Mouse (Mus musculus) heart, embryonic 12.5 days (tissue): ENCODE measurements around the gene AC131692.1. TPM values are rescaled to one million over a fixed set of nuclear protein-coding genes. Genes with fewer than 3 reads are reported as not detected.

Source experiments
- ATAC-seq: fragments of 200-750 bp; cut with Nextera tagmentation; 2 replicates; pipeline ENCODE4 v1.8.0; 2017; ENCODE audit warnings: moderate TSS enrichment, moderate library complexity; ENCODE audit not compliant: insufficient number of reproducible peaks, low FRiP score
- H3K27ac ChIP-seq: fragments of 300-500 bp; sonication (generic); 2 replicates; pipeline ENCODE4 v1.5.1; 2016; ENCODE audit warnings: mild to moderate bottlenecking, moderate library complexity; ENCODE audit not compliant: poor library complexity, severe bottlenecking
- H3K27me3 ChIP-seq: fragments of 300-500 bp; sonication (generic); replicated peaks from 2 replicates; pipeline ENCODE4 v1.6.1; 2016; ENCODE audit warnings: mild to moderate bottlenecking, moderate library complexity
- H3K36me3 ChIP-seq: fragments of 300-500 bp; sonication (generic); 2 replicates; pipeline ENCODE4 v1.6.1; 2016; ENCODE audit warnings: mild to moderate bottlenecking, moderate library complexity
- H3K4me1 ChIP-seq: fragments of 300-500 bp; sonication (generic); replicated peaks from 2 replicates; pipeline ENCODE4 v1.6.1; 2016; ENCODE audit warnings: mild to moderate bottlenecking
- H3K4me2 ChIP-seq: fragments of 300-500 bp; sonication (generic); 2 replicates; pipeline ENCODE4 v1.6.1; 2016; ENCODE audit warnings: mild to moderate bottlenecking, moderate library complexity
- H3K4me3 ChIP-seq: fragments of 300-500 bp; sonication (generic); 2 replicates; pipeline ENCODE4 v1.5.1; 2016; ENCODE audit warnings: mild to moderate bottlenecking
- H3K9ac ChIP-seq: fragments of 300-500 bp; sonication (generic); 2 replicates; pipeline ENCODE4 v1.6.1; 2016; ENCODE audit warnings: mild to moderate bottlenecking, moderate library complexity
- H3K9me3 ChIP-seq: fragments of 300-500 bp; sonication (generic); replicated peaks from 2 replicates; pipeline ENCODE4 v1.6.1; 2016; ENCODE audit warnings: mild to moderate bottlenecking, moderate library complexity
- WGBS: fragments of 180-500 bp; shearing (Covaris S2); methylation state at CpG from one replicate; pipeline ENCODE4 v1.1.7; 2016; 5-methylcytosine and 5-hydroxymethylcytosine counted together
- polyA plus RNA-seq: library from polyadenylated mRNA; unstranded; fragments of >200 nt; fragmentation: Nextera tagmentation; extraction: Ambion mirVana; gene quantifications from 2 replicates; pipeline ENCODE4 v1.2.1, GENCODE M21; 2016

AC131692.1 gene
- polyA plus RNA-seq, result 0.27 TPM in 1 of 2 replicates, not detected in the other

DNA sequence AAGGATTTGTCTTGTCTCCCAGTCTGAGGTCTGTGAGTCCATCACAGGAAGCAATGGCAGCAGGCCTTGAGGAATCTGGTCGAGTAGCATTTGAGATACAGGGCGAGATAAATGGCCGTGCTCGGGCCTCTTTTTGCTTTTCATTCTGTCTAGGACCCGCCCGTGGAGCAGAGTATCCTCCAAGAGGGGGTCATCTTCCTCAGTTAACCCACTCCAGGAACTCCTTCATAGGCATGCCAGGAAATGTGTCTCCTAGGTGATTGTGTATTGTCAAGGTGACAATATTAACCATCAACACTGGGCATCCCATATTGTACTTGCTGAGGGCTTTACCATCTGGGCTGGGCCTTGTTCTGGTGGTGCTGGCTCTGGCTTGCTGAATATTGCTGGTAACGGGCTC lies at the start of gene AC131692.1:
Gene AC131692.1 (plus strand): TSS at position 301 of the 400 bp plus-strand sequence.
- ATAC-seq, result no peak
- Histone ChIP-seq H3K9ac (no peak within 1 kb of the TSS; the same call in 1 of the 2 replicates), H3K27me3 (no peaks in the 10 kb centered on the region), H3K9me3 (no peaks in the 10 kb centered on the region), H3K4me3 (no peak within 1 kb of the TSS), H3K27ac (no peak within 1 kb of the TSS), H3K4me1 (no peaks in the 10 kb centered on the region), H3K36me3 (peaks cover 66% of the 10 kb centered on the region), H3K4me2 (no peak within 1 kb of the TSS)
- WGBS, result 90% methylated on average over 7 of the region's 7 CpGs

DNA sequence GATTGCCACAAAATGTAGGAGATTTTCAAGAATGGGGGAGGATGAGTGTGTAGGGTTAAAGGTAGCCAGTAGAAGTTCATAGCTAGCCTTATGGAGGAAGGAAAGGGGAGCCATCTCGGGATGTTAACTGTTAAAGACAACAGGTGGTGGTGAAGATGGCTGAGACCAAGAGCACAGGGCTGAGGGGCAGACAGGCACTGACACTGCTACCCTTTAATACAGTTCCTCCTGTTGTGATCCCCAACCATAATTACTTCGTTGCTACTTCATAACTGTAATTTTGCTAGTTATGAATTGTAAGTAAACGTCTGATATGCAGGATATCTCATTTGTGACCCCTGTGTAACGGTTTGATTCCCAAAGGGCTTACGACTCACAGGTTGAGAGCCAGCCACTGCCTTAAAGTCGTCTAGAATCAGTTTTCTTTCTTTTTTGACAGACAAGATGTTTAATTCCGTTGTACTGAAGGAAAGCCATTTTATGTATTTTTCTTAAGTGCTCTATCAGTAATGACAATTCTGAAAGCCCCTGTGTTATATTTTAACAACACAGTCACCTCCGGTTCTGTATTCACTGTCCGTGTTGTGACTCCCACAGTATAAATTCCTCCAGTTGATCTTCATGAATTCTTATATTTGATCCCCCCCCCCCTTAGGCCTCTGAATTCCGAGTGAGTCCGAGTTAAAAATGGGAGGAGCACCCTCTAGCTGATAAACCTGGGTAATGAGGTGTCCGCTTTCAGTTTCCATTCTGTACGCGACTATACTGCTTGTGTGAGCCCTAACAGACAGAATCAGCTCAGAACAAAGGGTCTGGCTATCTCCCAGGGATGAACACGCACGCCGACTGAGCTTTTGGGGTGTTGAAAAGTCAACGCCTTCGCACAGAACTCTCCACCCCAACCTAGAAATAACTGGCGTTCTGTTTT lies 48.6 kb upstream of the AC131692.1 start:
- no peaks in the 10 kb centered on the region for H3K9me3 ChIP-seq
- WGBS, result 17% methylated on average over 20 of the region's 20 CpGs
- peak overlapping the region; percentile 93 for H3K4me2 ChIP-seq
- H3K4me1 ChIP-seq, result peaks cover 26% of the 10 kb centered on the region
- peak overlapping the region; percentile 74 for H3K9ac ChIP-seq
- peak; percentile 49; the same call in 1 of the 2 replicates for ATAC-seq
- H3K27ac ChIP-seq, result peak overlapping the region; percentile 98
- peak overlapping the region; percentile 97 for H3K4me3 ChIP-seq
- peaks cover 24% of the 10 kb centered on the region for H3K36me3 ChIP-seq
- no peaks in the 10 kb centered on the region for H3K27me3 ChIP-seq

DNA sequence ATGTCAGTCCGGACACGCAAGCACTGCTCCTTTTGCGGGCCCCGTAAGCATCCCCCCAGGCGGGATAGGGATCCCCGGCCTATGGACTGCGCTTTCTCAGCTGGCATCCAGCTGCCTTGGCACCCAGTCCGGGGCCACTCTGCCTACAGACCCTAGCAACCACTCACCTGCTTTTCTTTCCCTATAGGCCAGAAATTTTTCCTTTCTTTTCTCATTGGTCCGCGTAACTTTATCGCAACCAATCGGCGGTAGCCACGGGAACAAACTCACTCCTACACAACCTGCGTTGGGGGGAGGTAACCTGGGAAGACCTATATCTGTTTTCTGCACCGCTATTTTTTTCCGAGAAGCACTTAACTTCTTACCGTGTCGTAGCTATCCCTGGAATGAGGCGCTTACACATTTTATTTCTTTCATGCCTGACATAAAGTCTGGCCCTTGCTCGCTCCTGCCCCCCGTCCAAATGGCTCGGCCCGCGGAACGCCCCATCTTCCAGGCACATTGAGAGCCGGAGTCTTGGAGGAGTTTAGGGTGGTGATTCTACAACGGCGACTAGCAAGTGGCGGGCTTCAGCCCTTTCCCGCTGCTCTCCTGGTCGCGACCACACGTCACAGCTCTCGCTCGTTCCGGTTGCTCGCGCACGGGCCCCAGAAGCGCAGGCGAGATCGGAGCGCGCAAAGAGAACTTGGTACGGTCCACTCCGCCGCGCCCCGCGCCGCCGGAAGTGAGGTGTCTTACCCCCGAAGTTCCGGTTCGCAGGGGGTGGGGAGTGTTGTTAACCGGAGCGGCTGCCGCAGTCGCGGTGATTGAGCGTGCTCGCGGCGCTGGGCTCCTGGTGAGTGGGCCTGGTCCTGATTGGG lies 47.7 kb upstream of the AC131692.1 start, which contains the start of gene Syvn1:
Gene Syvn1 (plus strand): TSS at position 283 of the 860 bp plus-strand sequence.
- Histone ChIP-seq H3K36me3 (peaks cover 33% of the 10 kb centered on the region), H3K9ac (peak within 1 kb of the TSS; percentile 97), H3K4me3 (peak within 1 kb of the TSS; percentile 97), H3K27ac (peak within 1 kb of the TSS; percentile 98), H3K4me2 (peak within 1 kb of the TSS; percentile 93), H3K4me1 (peaks cover 26% of the 10 kb centered on the region), H3K9me3 (no peaks in the 10 kb centered on the region), H3K27me3 (no peaks in the 10 kb centered on the region)
- WGBS, result 0% methylated on average over 65 of the region's 65 CpGs
- peak; percentile 90 for ATAC-seq

DNA sequence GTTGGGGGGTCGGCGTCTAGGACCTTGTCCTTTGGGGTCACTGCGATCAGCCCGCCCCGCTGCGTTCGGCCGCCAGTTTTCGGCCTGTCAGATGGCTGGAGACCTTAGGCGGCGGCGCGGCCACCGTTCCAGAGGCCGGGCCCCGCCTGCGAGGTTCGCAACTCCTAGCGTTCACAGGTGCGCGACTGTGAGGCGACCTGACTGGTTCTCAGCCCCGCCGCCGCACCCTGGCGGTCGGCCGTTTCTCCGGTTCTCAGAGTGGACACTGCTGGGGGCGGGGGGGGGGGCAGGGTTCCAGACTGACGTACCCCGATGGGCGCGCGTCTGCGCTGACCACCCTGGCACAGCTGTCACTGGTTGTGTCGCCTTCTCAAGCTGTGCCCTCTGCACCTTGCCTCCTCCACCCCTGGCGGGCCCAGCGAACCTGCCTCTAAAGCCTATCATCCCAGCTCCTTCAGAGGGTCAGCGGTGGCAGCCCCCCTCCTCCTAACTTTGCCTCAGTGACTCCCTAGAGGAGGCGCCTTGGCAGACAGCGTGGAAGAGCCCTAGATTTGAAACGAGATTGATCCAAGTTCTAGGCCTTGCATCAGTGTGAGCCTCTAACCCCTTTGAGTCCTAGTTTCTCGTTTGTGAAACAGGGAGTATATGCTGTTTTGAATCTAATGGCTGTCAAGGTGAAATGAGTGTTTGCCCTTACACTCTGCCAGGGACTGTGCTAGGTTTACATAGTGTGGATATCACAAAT lies 46.9 kb upstream of the AC131692.1 start:
- Histone ChIP-seq H3K4me1 (peaks cover 26% of the 10 kb centered on the region), H3K4me3 (peak overlapping the region; percentile 97), H3K27ac (peak overlapping the region; percentile 98), H3K4me2 (peak overlapping the region; percentile 93), H3K36me3 (peaks cover 41% of the 10 kb centered on the region), H3K27me3 (no peaks in the 10 kb centered on the region), H3K9ac (peak overlapping the region; percentile 97), H3K9me3 (no peaks in the 10 kb centered on the region)
- ATAC-seq, result peak; percentile 31; the same call in 1 of the 2 replicates
- 2% methylated on average over 44 of the region's 44 CpGs for WGBS

DNA sequence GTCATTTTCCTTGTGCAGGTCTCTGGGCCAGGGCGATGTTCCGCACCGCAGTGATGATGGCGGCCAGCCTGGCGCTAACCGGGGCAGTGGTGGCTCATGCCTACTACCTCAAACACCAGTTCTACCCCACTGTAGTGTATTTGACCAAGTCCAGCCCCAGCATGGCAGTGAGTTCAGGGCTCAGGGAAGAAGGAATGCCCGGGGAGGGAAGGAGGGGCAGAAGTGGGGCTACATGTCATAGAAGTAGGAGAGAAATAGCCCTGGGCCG lies 46.4 kb upstream of the AC131692.1 start:
- Histone ChIP-seq H3K4me1 (peaks cover 26% of the 10 kb centered on the region), H3K4me2 (peak overlapping the region; percentile 93), H3K27me3 (no peaks in the 10 kb centered on the region), H3K36me3 (peaks cover 46% of the 10 kb centered on the region), H3K4me3 (peak overlapping the region; percentile 97), H3K9ac (peak overlapping the region; percentile 97), H3K27ac (no peak overlapping the region), H3K9me3 (no peaks in the 10 kb centered on the region)
- no peak for ATAC-seq
- 81% methylated on average over 8 of the region's 8 CpGs for WGBS

DNA sequence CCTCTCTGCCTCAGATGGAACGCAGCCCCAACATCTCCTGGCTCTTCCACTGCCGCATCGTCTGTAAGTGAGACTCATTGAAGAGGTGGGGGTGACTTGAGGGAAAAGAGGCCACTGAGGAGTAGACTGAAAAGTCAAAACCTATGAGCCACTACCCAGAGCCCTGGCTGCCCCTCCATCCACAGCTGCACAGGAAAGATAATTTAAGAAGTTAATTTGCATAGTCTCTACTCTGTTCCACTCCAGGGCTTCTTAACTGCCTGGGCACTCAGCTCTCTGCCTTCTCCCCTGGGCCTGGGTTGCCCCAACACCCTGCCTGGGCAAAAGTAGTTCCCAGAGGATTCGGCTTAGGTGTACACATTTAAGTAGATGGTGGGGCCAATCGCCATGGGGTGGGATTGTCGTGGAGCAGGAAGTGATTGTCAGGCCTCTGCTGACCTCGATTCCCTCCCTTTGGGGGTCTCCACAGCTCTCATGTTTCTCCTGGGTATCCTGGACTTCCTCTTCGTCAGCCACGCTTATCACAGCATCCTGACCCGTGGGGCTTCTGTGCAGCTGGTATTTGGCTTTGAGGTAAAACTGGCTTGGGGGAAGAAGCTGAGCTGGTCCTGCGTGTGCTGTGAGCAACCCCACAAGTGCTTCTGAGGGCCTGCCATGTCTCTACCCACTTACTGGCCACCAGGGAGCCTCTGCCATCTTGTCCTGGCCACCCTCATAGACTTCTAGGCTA lies 45.4 kb upstream of the AC131692.1 start:
- Histone ChIP-seq H3K27me3 (no peaks in the 10 kb centered on the region), H3K4me2 (peak overlapping the region; percentile 93; the same call in 1 of the 2 replicates), H3K9me3 (no peaks in the 10 kb centered on the region), H3K27ac (no peak overlapping the region), H3K9ac (no peak overlapping the region), H3K4me3 (no peak overlapping the region), H3K4me1 (peaks cover 26% of the 10 kb centered on the region), H3K36me3 (peaks cover 57% of the 10 kb centered on the region)
- WGBS, result 82% methylated on average over 11 of the region's 11 CpGs
- no peak for ATAC-seq

DNA sequence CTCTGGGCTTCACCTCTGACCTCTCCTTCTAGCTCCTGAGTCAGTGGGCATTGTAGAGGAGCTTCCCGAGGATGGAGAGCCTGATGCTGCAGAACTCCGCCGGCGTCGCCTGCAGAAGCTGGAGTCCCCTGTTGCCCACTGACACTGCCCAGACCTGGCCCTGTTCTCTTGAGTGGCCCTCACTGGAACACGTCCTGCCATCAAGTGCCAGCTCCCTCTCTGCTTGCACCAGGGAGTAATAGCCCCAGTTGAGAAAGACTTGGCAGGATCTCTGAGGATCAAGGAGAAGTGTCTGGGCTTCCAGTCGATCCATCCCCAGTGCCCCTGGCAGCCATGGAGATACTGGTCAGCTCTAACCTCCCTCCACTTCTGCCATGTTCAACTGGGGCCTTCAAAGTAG lies 41.7 kb upstream of the AC131692.1 start:
- H3K4me2 ChIP-seq, result no peak overlapping the region
- peaks cover 80% of the 10 kb centered on the region for H3K36me3 ChIP-seq
- ATAC-seq, result no peak

DNA sequence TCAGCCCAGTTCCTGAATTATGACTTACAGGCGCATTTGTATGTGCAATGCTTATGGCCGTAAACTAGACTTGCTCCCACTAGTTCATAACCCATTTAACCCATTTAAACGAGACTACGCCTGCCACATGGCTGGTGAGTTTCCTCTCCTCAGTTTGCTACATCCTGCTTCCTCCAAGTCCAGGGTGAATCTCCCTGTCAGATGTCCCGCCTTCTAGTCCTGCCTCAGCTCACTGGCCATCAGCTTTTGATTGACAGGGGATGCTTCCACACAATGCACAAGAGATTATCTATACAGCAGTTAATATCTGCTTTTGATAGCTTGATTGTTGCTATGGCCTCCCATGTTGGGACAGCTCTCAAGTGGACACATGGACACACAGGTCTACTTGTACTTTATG lies 39.9 kb upstream of the AC131692.1 start:
- Histone ChIP-seq H3K9ac (no peak overlapping the region), H3K4me1 (peaks cover 28% of the 10 kb centered on the region), H3K4me3 (no peak overlapping the region), H3K36me3 (peaks cover 78% of the 10 kb centered on the region), H3K27me3 (no peaks in the 10 kb centered on the region), H3K9me3 (no peaks in the 10 kb centered on the region), H3K4me2 (no peak overlapping the region), H3K27ac (no peak overlapping the region)
- ATAC-seq, result no peak
- 80% methylated on average over 5 of the region's 5 CpGs for WGBS

More for the DNA sequence above, 41.7 kb upstream of the AC131692.1 start:
- H3K9ac ChIP-seq, result no peak overlapping the region; the same call in 1 of the 2 replicates
- 81% methylated on average over 7 of the region's 7 CpGs for whole genome bisulfite sequencing
- no peaks in the 10 kb centered on the region for H3K27me3 ChIP-seq
- no peak overlapping the region for H3K4me3 ChIP-seq
- H3K4me1 ChIP-seq, result peaks cover 36% of the 10 kb centered on the region
- no peaks in the 10 kb centered on the region for H3K9me3 ChIP-seq
- H3K27ac ChIP-seq, result no peak overlapping the region

DNA sequence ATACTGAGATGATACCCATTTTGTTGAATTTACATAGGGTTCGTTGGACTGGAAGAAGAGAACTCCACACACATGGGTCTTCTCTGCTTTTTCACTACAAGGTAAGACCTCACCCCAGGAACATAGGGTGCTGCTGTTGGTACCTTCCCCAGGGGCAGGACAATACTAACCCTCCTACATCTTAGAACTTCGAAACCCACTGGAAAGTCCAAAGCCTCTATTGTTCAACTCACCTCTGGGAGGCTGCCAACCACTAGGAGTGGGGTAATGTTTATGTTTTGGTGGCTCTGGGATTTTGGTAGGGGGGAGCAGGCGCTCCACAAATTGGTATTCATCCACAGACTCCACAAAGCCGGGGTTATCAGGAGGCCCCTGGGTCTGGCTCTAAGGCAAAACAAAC lies 37.5 kb upstream of the AC131692.1 start:
- no peaks in the 10 kb centered on the region for H3K9me3 ChIP-seq
- peak overlapping the region; percentile 98 for H3K4me3 ChIP-seq
- H3K9ac ChIP-seq, result peak overlapping the region; percentile 83
- no peak overlapping the region for H3K27ac ChIP-seq
- no peak for ATAC-seq
- 53% methylated on average over 4 of the region's 4 CpGs for WGBS
- peak overlapping the region; percentile 88 for H3K4me2 ChIP-seq
- peaks cover 33% of the 10 kb centered on the region for H3K4me1 ChIP-seq
- H3K27me3 ChIP-seq, result no peaks in the 10 kb centered on the region
- peaks cover 62% of the 10 kb centered on the region for H3K36me3 ChIP-seq
